In genomic region chr12:100337351-100338018, GRCm38 (mm10) we compare ENCODE assay signal across 9 mouse cellular contexts.
DNase-seq lines count a peak whose midpoint lies in the region; ATAC-seq and TF ChIP-seq lines count a peak whose summit lies in the region.
"Had no signal": no experiment of that assay in that cellular context is flagged by ENCODE, and none has a peak within 500 bp of the region (broad histone marks: within the 10 kb centered on the region; RNA-seq: fewer than 3 reads in every experiment).

No protein-coding gene starts in this region.

- peak overlapping the region; percentile 8; the same call in 1 of the 2 replicates for H3K4me3 ChIP-seq in E14TG2a.4 (replicated peaks; ENCODE audit: low read length)
- no peak overlapping the region for H3K4me3 ChIP-seq in forebrain, embryonic 12.5 days (replicated peaks)
- H3K4me3 ChIP-seq in midbrain, embryonic 12.5 days = no peak overlapping the region
- H3K4me3 ChIP-seq: embryonic facial prominence, embryonic 13.5 days; limb, embryonic 13.5 days had no signal

- ATAC-seq in forebrain, embryonic 12.5 days (ENCODE audit: low FRiP score) = peak; percentile 80
- peak; percentile 78 for ATAC-seq in midbrain, embryonic 12.5 days (ENCODE audit: low FRiP score, low read depth)
- ATAC-seq in erythroid progenitor cell, adult 5-6 weeks (replicated peaks; ENCODE audit: low FRiP score, poor library complexity, severe bottlenecking) = no peak

- peaks cover 69% of the 10 kb centered on the region for H3K4me1 ChIP-seq in E14TG2a.4 (replicated peaks; ENCODE audit: low read depth, low read length)
- H3K4me1 ChIP-seq in forebrain, embryonic 12.5 days = peaks cover 28% of the 10 kb centered on the region
- peaks cover 28% of the 10 kb centered on the region for H3K4me1 ChIP-seq in midbrain, embryonic 12.5 days

- WGBS in forebrain, embryonic 12.5 days = 48% methylated on average over 5 of the region's 5 CpGs
- 46% methylated on average over 5 of the region's 5 CpGs for WGBS in midbrain, embryonic 12.5 days

- no peaks in the 10 kb centered on the region for H3K9me3 ChIP-seq in E14TG2a.4 (ENCODE audit: low read length)
- H3K9me3 ChIP-seq in forebrain, embryonic 12.5 days = no peaks in the 10 kb centered on the region
- no peaks in the 10 kb centered on the region for H3K9me3 ChIP-seq in midbrain, embryonic 12.5 days
- H3K9me3 ChIP-seq: embryonic facial prominence, embryonic 13.5 days; limb, embryonic 13.5 days had no signal

- H3K27me3 ChIP-seq in E14TG2a.4 (ENCODE audit: insufficient read depth, low read length) = no peaks in the 10 kb centered on the region
- no peaks in the 10 kb centered on the region for H3K27me3 ChIP-seq in forebrain, embryonic 12.5 days
- H3K27me3 ChIP-seq in midbrain, embryonic 12.5 days = no peaks in the 10 kb centered on the region
- H3K27me3 ChIP-seq: embryonic facial prominence, embryonic 13.5 days; limb, embryonic 13.5 days had no signal

- H3K4me2 ChIP-seq in forebrain, embryonic 12.5 days = no peak overlapping the region
- no peak overlapping the region for H3K4me2 ChIP-seq in midbrain, embryonic 12.5 days (replicated peaks)
- H3K4me2 ChIP-seq: embryonic facial prominence, embryonic 13.5 days; limb, embryonic 13.5 days had no signal

- no peak overlapping the region for H3K9ac ChIP-seq in forebrain, embryonic 12.5 days
- 0 out of 2 replicates have a peak overlapping the region, but pooled peaks have one; percentile 21 for H3K9ac ChIP-seq in midbrain, embryonic 12.5 days (replicated peaks)
- H3K9ac ChIP-seq: embryonic facial prominence, embryonic 13.5 days; limb, embryonic 13.5 days had no signal

- H3K36me3 ChIP-seq in E14TG2a.4 (ENCODE audit: insufficient read depth, low read length) = peaks cover 7% of the 10 kb centered on the region; the same call in 1 of the 2 replicates
- no peaks in the 10 kb centered on the region for H3K36me3 ChIP-seq in forebrain, embryonic 12.5 days (replicated peaks)
- H3K36me3 ChIP-seq in midbrain, embryonic 12.5 days = no peaks in the 10 kb centered on the region

- intact Hi-C loops in heart, postnatal 10 days (cut with DNase I) = loop anchor here (1.0 kb wide), 1 partner anchor 135 kb away; no protein-coding TSS in a partner anchor

- H3K27ac ChIP-seq in forebrain, embryonic 12.5 days = peak overlapping the region; percentile 80
- H3K27ac ChIP-seq in midbrain, embryonic 12.5 days (replicated peaks) = peak overlapping the region; percentile 58
- H3K27ac ChIP-seq: embryonic facial prominence, embryonic 13.5 days; limb, embryonic 13.5 days had no signal

- TF ChIP-seq CTCF in E14TG2a.4 (conservative IDR thresholded peaks at IDR 0.05; ENCODE audit: low read length) = no peak

- peak; percentile 41 for DNase-seq in Muller cell, postnatal 12 days (ENCODE audit: inconsistent ontology term)
- no peak for DNase-seq in heart, postnatal 10 days
- no peak for DNase-seq in spleen, adult 12 weeks (ENCODE audit: low spot score)
